Mouse (Mus musculus) liver (tissue): ENCODE data around the gene Srrm1.

Source experiments
- DNase-seq: peaks from one replicate; pipeline ENCODE4 v3.0.0-alpha.2; 2020; ENCODE audit warnings: mixed read lengths

Srrm1 gene

DNA sequence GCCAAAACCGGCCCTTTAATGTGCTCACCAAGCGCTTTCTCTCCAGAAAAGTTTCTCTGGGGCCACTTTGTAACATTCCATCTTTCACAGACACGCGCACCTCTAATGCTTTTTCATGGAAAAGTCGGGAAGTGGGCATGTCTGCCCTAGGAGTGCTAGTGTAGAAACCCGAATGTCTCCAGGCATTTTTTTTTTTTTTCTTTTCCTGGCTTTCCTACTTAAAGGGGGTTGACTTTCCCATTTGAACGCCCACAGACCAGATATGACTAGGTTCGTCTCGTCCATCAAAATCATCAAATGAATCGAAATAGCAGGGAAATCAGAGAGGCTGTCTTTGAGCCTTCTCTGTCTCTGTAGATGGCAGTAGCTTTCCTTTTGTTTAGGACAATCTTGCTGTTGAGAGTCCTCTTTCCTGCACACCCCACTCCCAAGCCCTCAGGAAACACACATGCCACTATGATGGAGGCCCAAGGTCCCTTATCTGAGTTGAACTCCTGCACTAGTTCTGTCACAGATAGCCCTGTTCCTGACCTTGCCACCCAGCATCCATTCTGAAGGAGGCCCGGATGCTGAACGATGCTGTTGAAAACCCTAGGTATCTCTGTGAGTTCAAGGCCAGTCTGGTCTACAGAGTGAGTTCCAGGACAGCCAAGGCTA is 801 bp upstream of the Srrm1 start:
- peak; percentile 75 for DNase-seq

DNA sequence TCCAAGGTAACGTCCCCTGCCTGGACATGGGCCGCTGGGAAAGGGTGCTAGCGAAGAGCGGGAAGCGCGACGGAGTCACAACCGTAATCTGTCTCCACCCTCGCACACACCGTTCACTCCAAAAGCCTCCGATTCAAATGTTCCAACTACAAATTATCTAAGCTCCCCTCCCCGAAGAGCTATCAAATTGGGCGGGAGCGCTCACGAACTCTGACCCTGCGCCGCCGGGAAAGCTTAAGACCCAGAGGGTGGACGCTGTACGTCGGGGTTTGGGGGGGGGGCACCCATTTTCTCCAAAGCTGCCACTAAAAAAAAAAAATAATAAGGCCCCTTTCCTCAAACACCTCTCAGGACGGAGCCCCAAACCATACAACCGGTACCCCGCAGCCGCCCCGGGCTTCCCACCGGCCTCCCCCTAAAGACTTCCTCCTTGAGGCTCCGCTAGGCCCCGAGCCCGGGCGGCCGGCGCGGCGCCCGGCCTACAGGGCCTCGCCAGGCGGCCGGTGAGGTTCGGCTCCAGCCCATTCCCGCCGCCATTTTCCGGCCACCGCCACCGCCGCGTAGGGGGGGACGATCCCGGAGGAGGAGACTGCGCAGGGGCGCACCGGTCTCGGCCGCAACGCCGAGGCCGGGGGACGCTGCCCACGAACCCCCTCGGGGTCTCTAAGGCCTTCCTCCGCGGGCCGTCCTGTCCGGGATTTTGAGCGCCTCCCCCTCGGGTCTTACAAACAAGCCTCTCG is 625 bp downstream of the Srrm1 start:
- DNase-seq: peak; percentile 79

DNA sequence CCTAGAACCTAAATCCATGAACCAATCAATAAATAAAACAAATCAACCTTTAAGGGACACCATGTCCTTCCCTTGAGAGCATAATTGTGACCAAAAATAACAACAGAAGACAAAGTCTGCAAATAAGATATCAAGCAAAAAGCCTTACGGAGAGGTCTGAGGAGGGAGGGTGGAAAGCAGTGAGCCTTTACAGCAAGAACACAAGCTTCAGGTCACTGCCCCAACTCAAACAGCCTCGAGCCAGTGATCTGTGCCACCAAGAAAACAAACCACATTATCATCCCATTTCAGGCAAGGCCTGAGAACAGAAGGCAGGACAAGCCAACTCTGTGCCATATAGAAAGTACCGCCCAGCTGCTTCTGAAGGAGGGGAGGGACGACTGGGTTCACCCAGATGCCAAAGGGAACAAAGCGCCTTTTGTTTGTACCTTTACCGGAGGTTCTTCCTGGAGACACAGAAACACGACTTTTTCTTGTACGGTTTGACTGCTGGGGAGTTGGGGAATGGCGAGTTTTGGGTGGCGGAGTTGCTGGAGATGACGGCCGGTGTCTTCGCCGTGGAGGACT is 15.7 kb downstream of the Srrm1 start:
- DNase-seq: no peak

DNA sequence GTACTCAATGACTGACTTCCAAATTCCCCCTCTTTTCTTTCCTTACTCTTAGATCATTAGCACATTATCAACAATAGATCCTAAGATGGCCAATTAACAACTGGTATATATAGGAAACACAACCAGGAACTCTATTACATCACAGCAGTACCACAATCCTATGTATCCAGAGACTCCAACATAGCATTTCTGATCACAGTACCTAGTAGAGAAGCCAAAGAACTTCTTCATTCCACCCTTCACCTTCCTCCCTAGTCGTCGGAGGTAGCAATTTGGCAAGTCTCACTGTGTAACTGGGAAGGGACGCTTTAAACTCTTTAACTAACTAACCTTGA is 17.1 kb downstream of the Srrm1 start:
- no peak for DNase-seq

DNA sequence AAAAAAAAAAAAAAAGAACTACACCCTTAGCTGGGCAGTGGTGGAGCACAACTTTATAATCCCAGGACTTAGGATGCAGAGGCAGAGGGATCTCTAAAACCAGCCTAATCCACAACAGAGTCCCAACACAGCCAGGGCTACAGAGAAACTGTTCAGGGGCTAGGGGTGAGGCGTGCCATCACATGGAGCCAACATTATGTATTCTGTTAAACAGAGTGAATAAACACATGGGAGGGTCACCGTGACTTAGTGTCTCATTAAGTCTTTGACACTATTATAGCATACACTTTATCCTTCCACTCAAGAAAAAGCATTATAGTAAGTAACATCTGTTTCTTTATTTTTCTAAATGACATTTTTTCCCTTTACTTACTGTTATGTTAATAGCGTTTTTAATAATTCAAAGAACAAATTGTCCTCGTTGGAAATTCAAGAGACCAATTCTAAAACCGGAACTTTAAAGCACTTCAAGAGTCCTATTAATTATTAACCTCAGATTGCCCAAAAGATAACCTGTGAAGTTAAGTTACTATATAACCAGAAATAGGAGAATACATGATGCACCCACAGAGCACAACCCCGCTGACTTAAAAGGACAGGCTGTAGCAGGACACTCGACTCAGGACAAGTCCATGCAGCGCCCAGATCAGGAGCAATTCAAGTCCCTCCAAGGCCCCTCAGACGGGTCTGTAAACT is 17.6 kb downstream of the Srrm1 start:
- DNase-seq: no peak

DNA sequence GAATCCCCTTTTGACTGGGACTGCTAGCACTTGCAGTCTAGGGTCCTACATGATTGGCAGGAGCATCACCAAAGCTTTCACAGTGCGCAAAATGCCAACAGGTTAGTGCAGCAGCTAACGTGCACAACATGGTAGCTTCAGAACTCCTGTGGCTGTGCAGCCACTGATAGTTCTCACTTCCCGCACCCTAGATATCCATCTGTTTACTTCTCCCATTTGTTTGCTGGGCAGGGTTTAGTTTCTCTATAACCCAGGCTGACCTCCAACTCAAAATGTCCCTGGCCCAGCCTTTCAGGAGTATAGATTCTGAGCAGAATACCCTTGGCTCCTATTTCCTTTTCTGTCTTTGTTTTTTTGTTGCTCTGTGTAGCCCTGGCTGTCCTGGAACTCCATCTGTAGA is 26.7 kb downstream of the Srrm1 start:
- DNase-seq: no peak

DNA sequence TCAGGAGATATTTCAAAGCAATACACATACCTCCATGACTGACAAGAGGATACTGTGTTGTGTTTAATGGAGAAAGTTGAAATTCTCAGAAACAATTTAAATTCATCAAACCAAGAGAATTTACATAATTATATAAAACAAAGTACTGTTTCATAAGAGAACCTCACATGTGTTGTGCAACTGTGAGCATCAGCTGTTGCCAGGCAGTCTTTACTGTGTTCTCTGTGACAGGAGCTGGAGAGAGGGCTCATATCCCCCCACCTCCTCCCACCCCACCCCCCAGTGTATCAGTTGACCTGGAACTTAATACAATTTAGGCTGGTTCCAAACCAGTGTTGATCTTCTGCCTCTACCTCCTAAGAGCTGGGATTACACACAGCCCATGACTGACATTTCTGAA is 27.1 kb downstream of the Srrm1 start:
- DNase-seq: no peak

DNA sequence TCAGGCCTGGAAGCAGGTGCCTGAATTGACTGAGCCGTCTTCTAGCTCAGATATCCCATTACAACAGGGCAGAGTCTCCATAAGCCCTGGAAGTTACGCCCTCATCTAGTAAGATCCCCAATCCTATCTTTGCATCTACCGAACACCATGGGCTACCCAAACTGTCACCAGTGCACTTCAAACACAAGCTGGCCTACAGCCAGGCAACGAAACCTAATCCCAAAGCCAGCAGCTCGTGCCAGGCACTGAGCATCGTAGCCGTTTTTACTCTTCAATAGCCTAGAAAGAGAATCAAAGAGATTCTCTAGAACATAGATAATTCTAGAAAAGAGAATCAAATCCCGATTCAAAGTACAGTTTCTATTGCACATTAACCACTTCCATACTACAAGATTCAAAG is 30.1 kb downstream of the Srrm1 start:
- DNase-seq: no peak

DNA sequence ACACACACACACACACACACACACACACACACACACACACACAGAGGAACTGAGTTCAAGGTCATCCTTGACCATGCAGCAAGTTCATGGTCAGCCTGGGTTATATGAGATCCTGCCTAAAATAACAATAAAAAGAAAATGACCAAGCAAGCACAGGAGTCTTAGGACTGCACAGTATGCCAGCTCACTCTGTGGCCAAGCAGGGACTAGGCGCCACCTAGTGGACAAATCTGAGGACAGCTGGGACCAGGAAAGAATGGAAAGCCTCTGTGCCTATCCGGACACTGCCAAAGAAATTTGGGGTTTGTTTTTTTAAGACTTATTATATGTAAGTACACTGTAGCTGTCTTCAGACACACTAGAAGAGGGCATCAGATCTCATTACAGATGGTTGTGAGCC is 35.2 kb downstream of the Srrm1 start:
- DNase-seq: peak; percentile 86

DNA sequence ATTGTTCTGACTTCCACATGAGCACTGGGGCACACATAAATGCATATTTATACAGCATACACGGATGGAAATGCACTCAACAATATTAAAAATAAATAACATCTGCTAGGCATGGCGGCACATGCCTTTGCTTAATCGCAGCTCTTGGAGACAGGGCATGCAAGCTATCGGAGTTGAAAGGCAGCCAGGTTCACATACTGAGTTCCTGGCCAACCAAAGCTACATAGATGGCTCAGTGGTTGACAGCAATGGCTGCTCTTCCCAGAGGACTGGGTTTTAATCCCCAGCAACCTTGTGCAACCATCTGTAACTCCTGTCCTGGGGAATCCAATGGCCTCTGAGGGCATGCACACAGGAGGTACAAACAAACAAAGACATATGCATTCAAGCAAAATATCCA is 35.6 kb downstream of the Srrm1 start:
- DNase-seq: no peak

DNA sequence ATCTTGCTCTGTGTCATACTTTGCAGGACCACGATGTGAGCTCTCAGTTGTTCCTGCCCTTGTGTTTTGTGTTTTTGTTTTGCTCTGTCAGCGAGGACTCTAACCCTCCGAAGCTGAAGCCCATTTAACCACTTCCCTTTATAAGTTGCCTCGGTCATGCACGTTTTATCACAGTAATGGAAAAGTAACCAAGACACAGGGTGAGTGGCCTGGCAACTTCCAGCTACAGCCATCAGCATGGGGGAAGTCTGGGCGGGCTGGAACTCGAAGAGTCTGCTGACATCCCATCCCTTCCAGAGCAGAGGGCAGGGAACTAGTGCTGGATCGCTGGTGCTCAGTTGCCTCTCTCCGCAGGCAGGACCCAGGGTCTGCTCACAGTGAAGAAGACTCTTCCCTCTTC is 37.8 kb downstream of the Srrm1 start:
- no peak for DNase-seq

DNA sequence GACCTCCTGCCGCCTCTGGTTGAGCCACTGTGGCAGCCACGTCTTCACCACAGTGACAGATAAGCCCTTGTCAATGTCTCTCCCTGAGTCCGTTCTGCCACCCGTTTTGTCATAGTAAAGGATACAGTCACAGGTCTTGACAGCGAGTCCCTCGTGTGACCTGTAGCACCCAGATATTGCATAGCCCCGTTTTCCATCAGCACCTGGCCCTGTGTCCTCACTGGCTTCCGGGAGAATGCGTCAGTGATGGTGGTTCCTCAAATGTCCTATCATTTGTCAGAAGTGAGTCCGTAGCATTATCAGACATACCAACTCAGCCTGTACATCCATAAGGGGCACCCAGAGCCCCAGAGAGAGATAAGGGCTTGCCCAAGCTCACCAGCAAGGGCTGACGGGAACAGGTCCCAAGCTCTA is 38.7 kb downstream of the Srrm1 start:
- peak; percentile 79 for DNase-seq

DNA sequence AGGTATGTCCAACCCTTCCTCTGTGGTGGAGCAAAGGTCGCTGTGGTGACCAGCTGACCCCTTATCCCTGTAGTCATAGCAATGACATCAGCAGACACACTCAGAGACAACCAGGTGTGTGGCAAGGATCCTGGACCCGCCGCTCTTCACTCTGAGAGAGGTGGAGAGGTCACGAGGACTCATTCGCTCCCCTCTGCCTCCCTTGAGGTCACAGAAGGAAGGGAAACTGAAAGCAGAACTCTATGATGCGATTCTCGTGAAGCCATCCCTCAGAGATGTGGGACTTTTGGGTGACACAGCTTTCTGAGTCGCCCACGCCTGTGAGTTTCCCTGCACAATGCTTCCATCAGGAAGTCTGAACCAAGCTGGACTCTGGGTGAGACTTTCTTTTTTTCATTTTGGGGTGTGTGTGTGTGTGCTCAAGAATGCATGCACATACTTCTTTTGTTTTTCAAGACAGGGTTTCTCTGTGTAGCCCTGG is 39.3 kb downstream of the Srrm1 start:
- peak; percentile 46 for DNase-seq

DNA sequence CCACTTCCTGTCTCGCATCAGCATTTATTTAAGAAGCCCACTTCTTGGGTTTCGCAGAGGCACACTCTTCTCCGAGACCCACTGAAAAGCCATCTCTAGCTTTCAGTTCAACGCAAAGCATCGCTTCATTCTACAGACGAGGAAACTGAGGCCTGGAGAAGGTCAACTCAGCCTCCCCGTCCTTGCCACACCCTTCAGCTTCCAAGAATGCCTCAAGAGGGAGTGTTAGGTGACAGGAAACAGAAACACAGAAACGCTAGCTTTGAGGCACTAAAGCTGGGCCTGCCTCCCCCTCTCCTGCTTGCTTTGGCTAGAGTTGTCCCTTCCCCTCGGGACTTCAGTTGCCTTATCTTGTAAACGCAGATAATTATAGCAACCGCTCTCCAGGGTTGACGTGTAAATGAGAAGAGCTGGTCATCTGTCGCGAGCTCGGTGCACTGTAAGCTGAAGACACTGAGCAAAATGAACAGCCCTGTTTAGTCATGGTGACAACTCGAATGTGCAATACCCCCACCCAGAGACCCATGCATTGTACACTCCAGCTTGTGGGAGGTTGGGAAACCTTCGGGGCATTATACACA is 39.9 kb downstream of the Srrm1 start:
- peak; percentile 68 for DNase-seq

DNA sequence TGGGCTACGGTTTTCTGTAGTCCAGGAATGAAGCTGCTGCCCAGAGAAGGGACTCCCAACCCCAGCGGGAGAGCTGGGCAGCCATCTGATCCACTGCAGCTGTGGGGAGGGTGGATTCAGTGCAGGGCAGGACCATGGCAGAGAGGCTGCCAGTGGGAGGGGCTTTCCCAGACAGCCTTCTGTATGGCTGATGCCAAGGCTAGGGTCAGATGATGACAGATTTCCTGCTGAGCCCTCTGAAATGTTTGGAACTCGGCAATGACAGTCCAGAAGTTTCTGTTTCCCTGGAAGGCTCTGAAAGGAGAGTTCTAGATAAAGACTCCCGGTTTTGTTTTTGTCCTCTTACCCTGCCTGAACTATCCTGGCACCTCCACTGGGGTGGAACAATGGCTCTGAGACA is 40.4 kb downstream of the Srrm1 start:
- peak; percentile 78 for DNase-seq

DNA sequence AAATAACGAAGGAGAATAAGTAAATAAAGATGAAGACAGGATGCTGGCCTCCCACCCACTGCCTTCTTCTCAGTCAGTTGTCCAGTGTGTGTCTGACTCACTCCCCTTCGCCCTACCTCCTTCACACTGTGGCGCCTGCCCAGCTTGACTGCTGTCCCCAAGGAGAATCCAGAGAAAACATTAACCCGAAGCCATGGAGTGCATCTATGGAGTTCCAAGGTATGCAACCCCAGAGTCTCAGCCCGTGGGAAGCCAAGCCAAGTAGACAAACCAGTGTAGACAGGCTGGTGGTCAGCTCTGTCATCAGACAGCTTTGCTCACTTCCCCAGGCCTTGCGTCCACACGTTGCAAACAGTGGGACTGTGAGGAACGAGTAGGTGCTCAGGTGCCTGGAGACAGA is 42.8 kb downstream of the Srrm1 start:
- no peak for DNase-seq

DNA sequence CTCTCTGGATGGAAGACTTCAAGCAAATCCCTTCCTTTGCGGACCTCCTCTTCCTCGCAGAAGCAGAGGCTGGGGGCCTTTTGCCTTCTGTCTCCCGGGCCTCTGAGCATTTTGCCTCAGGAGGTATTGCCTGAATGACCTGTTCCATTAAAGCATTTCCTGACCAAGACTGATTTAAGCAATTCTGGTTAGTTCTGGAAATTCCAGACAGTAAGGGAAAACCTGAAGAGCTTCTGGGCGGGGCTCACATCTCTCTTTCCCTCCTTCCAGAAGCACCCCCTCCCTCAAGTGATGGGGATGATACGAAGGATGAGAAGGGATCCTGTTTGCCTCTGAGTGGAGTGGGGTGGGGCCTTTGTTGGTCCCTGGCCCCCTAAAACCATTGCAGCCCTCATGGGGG is 43.4 kb downstream of the Srrm1 start:
- DNase-seq: no peak

DNA sequence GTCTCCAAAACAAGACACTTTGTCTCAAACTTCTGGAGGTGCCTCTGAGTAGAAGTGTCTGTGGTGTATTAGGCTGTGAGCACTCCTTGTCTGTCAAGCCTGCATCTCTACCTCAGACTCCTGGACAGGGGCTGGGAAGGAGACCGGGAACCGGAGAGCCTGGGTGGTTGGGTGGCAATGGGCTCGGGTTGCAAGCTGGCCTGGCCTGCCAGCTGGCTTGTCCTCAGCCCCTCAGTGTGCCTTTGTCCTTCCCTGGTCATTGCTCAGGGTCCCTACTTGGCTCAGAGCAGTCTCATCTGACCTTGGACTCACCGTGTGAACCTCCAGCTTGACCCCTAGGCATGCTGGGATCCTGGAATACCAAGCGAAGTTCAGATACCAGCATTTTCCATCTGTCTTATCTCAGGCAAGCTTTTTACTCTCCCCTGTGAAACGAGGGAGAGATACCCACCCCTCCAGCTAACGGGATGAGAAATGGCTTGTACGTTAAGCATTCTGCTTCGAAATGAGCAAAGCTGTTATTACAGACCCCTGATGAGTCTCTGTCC is 43.9 kb downstream of the Srrm1 start:
- DNase-seq: no peak

DNA sequence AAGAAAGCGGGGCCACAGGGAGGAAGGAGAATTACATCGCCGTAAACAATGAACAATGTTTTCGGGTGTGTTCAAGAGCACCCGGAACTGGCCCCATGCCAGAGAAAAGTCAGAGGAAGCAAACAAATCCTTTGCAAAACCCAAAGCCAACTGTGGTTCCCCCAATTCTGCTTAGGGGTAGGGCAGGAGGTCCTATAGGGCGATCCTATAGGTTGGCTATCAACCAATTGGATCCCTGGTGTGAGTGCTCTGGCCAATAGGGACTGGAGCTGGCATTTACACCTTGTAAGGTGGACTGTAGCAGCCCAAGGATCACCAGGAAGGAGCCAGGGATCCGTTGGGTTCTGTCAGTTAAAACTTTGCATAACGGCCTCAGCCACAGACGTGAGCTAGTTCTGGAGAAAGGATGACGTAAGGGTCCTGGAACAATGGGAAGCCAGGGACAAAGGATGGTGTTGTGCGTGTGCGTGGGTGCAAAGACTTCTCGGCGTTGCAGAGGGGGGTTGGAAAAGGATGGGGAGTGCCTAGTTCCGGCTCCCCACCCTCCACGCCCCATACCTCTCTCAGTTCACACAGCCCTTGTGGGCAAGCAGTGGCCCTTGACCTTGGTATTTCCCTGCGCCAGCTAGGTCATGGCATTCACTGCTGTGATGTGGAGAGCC is 46.0 kb downstream of the Srrm1 start:
- peak; percentile 35 for DNase-seq

DNA sequence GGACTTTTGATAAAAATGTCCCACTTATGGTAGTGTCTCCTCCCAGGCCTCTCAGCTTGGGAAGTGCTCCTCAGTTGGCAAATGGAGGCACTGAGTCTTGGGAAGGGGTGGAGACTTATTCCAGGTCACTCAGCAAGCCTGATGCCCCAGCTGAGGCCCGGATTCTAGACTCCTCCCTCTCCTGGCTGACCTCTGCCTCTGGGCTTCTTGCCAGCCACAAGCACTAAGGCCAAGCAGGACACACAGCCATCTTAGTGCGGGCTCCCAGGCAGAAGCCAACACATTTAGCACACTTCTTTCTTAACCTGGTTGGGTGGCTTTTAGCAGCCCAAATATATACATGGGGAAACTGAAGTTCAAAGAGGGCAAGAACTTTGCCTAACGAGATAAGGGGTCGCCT is 46.6 kb downstream of the Srrm1 start:
- DNase-seq: peak; percentile 23

DNA sequence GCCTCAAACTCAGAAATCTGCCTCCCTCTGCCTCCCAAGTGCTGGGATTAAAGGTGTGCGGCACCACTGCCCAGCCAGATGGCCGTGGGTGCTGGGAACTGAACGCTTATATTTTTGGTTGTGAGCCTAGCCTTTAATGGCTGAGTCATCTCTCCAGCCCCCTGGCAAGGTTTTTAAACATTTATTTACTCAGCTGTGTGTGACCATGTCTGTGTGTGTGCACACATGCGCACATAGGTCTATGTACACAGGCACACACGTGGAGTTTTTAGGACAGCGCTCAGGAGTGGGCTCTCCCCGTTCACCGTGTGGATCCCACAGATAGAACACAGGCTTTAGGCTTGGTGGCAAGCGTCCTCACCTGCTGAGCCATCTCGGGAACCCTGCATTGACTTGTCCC is 50.9 kb downstream of the Srrm1 start:
- DNase-seq: no peak

DNA sequence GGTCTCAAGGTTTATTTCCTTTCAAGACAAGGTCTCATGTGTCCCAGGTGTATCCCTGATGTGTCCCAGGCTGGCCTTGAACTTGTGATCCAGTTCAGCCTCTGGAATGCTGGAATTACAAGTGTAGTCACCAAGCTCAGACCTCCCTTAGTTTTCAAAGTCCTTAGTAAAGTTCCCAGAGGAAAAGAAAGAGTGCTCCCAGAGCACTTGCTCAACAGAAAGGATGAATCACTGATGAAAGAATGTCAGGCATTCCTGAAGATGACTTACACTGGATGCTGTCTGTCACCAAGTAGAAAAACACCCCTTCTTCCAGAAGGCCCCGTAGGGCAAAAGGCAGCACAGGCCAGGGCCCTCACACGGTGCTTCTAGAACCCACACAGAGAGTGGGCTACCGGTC is 52.0 kb downstream of the Srrm1 start:
- no peak for DNase-seq
